Mouse (Mus musculus) limb, embryonic 11.5 days (tissue): ENCODE data around the gene Map4k3. TPM values are rescaled to one million over a fixed set of nuclear protein-coding genes. Genes with fewer than 3 reads are reported as not detected.

Experiments
- ATAC-seq: fragments of 200-750 bp; cut with Nextera tagmentation; 2 replicates; pipeline ENCODE4 v1.8.0; 2017; ENCODE audit warnings: low read depth; ENCODE audit not compliant: insufficient number of reproducible peaks, low FRiP score, low TSS enrichment
- DNase-seq: peaks from one replicate; pipeline ENCODE4 v3.0.0-alpha.2; 2015; ENCODE audit warnings: low spot score
- H3K27ac ChIP-seq: fragments of 300-500 bp; sonication (generic); replicated peaks from 2 replicates; pipeline ENCODE4 v1.5.1; 2014; ENCODE audit warnings: low read depth, mild to moderate bottlenecking, low read length
- H3K27me3 ChIP-seq: fragments of 300-500 bp; sonication (generic); 2 replicates; pipeline ENCODE4 v1.6.1; 2014; ENCODE audit warnings: mild to moderate bottlenecking, low read length, mixed read lengths; ENCODE audit not compliant: control insufficient read depth, insufficient read depth
- H3K36me3 ChIP-seq: fragments of 300-500 bp; sonication (generic); 2 replicates; pipeline ENCODE4 v1.6.1; 2014; ENCODE audit warnings: mild to moderate bottlenecking, low read length, moderate library complexity, mixed read lengths; ENCODE audit not compliant: control insufficient read depth, insufficient read depth
- H3K4me1 ChIP-seq: fragments of 300-500 bp; sonication (generic); 2 replicates; pipeline ENCODE4 v1.6.1; 2014; ENCODE audit warnings: low read length, mixed read lengths; ENCODE audit not compliant: control insufficient read depth, insufficient read depth
- H3K4me2 ChIP-seq: fragments of 300-500 bp; sonication (generic); 2 replicates; pipeline ENCODE4 v1.6.1; 2014; ENCODE audit warnings: low read depth, mild to moderate bottlenecking, moderate library complexity; ENCODE audit not compliant: severe bottlenecking
- H3K4me3 ChIP-seq: fragments of 300-500 bp; sonication (generic); 2 replicates; pipeline ENCODE4 v1.5.1; 2014; ENCODE audit warnings: low read depth, low read length
- H3K9ac ChIP-seq: fragments of 300-500 bp; sonication (generic); 2 replicates; pipeline ENCODE4 v1.6.1; 2014; ENCODE audit warnings: mild to moderate bottlenecking, low read length
- H3K9me3 ChIP-seq: fragments of 300-500 bp; sonication (generic); 2 replicates; pipeline ENCODE4 v1.6.1; 2016; ENCODE audit warnings: low read length; ENCODE audit not compliant: control insufficient read depth
- WGBS: fragments of 180-500 bp; shearing (Covaris S2); extraction: QIAGEN DNeasy Blood & Tissue Kit; methylation state at CpG from one replicate; pipeline ENCODE4 v1.1.7; 2014; 5-methylcytosine and 5-hydroxymethylcytosine counted together
- polyA plus RNA-seq: library from polyadenylated mRNA; unstranded; fragments of >200 nt; fragmentation: Nextera tagmentation; extraction: Ambion mirVana; gene quantifications from 2 replicates; pipeline ENCODE4 v1.2.1, GENCODE M21; 2014

The Map4k3 gene
- polyA plus RNA-seq, 1 experiment from 2014 or later = 33.7 TPM

GRCm38 (mm10) chr17:80723092-80723491 lies 5.2 kb downstream of the Map4k3 start:
- DNase-seq = no peak
- H3K27ac ChIP-seq = no peak overlapping the region
- no peak overlapping the region for H3K9ac ChIP-seq
- ATAC-seq = no peak
- H3K9me3 ChIP-seq = no peaks in the 10 kb centered on the region
- peaks cover 7% of the 10 kb centered on the region for H3K4me1 ChIP-seq
- H3K4me2 ChIP-seq = no peak overlapping the region
- no peaks in the 10 kb centered on the region for H3K36me3 ChIP-seq
- 81% methylated on average over 6 of the region's 6 CpGs for WGBS
- H3K27me3 ChIP-seq = no peaks in the 10 kb centered on the region
- H3K4me3 ChIP-seq = no peak overlapping the region

GRCm38 (mm10) chr17:80721670-80722069 lies 6.6 kb downstream of the Map4k3 start:
- Histone ChIP-seq H3K4me1 (peaks cover 4% of the 10 kb centered on the region), H3K27me3 (no peaks in the 10 kb centered on the region), H3K4me2 (no peak overlapping the region), H3K9ac (no peak overlapping the region), H3K36me3 (no peaks in the 10 kb centered on the region), H3K27ac (no peak overlapping the region), H3K9me3 (no peaks in the 10 kb centered on the region), H3K4me3 (no peak overlapping the region)
- DNase-seq = no peak
- 68% methylated on average over 7 of the region's 7 CpGs for WGBS
- no peak for ATAC-seq

DNA sequence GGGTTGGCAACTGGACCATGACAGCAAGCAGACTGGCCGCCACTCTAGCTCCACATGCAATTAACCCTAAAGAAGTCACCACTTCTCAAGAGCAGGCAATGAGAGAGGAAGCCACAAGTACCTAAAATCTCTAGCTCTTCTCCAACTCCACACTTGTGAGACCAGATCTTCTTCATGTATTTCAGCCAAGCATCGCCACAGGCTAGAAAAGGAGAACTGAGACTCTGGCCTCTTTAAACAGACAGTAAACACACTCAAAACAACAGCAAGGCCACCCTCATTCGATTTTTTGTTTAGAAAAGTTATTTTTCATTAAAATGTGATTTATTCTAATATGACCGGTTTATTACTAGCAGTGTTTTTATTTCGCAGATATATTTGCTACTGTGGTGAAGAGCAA lies 9.0 kb downstream of the Map4k3 start:
- WGBS = 92% methylated on average over 5 of the region's 5 CpGs
- Histone ChIP-seq H3K4me3 (no peak overlapping the region), H3K9ac (no peak overlapping the region)

DNA sequence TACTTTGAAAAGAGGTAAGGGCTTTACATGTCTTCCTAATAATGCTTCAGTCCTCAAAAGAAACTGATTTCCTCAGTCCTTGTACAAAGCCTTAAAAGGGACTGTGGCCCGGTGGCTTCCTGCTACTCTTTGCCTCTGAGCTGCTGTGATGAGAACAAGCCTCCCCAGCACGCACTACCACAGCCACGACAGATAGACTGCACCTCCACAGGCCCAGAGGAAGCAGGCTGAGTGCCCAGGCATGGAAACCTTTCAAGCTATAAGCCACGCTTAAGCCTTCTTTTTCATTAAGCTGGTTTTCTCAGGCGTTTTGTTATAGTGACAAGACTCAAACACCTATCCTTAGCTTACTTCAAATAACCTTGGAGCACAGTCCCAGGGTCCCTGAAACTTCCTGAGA lies 10.0 kb downstream of the Map4k3 start:
- Histone ChIP-seq H3K36me3 (no peaks in the 10 kb centered on the region), H3K4me2 (no peak overlapping the region), H3K27ac (no peak overlapping the region), H3K27me3 (no peaks in the 10 kb centered on the region), H3K4me3 (no peak overlapping the region), H3K4me1 (0 out of 2 replicates have a peak, but pooled peaks cover 2% of the 10 kb centered on the region), H3K9me3 (no peaks in the 10 kb centered on the region), H3K9ac (no peak overlapping the region)
- no peak for DNase-seq
- ATAC-seq = no peak
- 83% methylated on average over 5 of the region's 5 CpGs for WGBS

More for the DNA sequence above, 9.0 kb downstream of the Map4k3 start:
- Histone ChIP-seq H3K9me3 (no peaks in the 10 kb centered on the region), H3K4me2 (no peak overlapping the region), H3K36me3 (no peaks in the 10 kb centered on the region), H3K27ac (no peak overlapping the region), H3K4me1 (0 out of 2 replicates have a peak, but pooled peaks cover 2% of the 10 kb centered on the region), H3K27me3 (no peaks in the 10 kb centered on the region)
- DNase-seq = no peak
- ATAC-seq = no peak

DNA sequence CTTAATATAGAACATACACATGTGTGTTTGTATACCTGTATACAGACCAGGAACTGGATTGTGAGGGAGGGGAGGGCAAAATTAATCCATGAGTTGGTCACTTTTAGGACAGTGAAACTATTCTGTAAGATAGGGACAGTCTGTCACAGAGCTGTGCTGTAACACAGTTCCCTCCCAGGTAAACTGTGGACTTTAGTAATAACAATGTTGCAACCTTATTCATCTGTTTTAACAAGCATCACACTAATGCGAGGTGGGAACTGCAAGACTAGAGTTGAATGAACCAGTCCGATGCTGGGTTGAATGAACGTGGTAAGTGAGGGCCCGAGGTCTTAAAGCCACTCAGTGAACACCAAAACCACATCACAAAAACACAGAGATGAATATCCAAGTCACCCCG lies 14.7 kb downstream of the Map4k3 start:
- no peak overlapping the region for H3K9ac ChIP-seq
- H3K9me3 ChIP-seq = no peaks in the 10 kb centered on the region
- H3K27me3 ChIP-seq = no peaks in the 10 kb centered on the region
- ATAC-seq (no peak), DNase-seq (no peak)
- no peak overlapping the region for H3K4me2 ChIP-seq
- no peak overlapping the region for H3K27ac ChIP-seq
- 95% methylated on average over 5 of the region's 5 CpGs for WGBS
- peaks cover 16% of the 10 kb centered on the region for H3K4me1 ChIP-seq
- H3K36me3 ChIP-seq = no peaks in the 10 kb centered on the region
- no peak overlapping the region for H3K4me3 ChIP-seq

GRCm38 (mm10) chr17:80709921-80710838 lies 18.1 kb downstream of the Map4k3 start:
- no peak overlapping the region for H3K9ac ChIP-seq
- DNase-seq (peak; percentile 61), ATAC-seq (peak; percentile 67; the same call in 1 of the 2 replicates)
- no peak overlapping the region for H3K4me3 ChIP-seq
- H3K4me1 ChIP-seq = peaks cover 14% of the 10 kb centered on the region
- 23% methylated on average over 24 of the region's 24 CpGs for WGBS
- H3K36me3 ChIP-seq = no peaks in the 10 kb centered on the region
- H3K27me3 ChIP-seq = no peaks in the 10 kb centered on the region
- H3K27ac ChIP-seq = peak overlapping the region; percentile 5
- peak overlapping the region; percentile 21; the same call in 1 of the 2 replicates for H3K4me2 ChIP-seq
- no peaks in the 10 kb centered on the region for H3K9me3 ChIP-seq

- peaks cover 14% of the 10 kb centered on the region for H3K4me1 ChIP-seq
These were observed 19.5 kb downstream of the Map4k3 start for GRCm38 (mm10) chr17:80708803-80709202.

DNA sequence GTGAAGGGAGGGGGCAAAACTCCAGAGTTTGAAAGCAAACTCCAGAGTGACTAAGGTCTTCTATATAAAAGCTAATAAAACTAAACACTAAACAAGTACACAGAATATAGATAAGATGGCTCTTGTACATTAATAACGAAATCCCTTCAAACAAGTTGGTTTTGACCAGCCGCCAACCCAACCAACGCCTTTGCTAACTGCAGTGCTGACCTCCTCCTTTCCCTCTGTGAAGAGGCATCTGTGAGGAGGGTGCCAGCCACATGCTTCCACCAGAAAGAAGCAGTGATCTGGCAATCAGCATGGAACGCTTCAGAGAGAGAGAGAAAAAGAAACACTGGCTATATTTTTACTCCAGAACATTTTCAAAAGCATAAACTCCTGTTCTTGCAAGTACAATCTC lies 21.1 kb downstream of the Map4k3 start:
- Histone ChIP-seq H3K27ac (no peak overlapping the region), H3K27me3 (no peaks in the 10 kb centered on the region), H3K36me3 (no peaks in the 10 kb centered on the region), H3K9me3 (no peaks in the 10 kb centered on the region), H3K4me1 (peaks cover 14% of the 10 kb centered on the region), H3K4me3 (no peak overlapping the region), H3K9ac (no peak overlapping the region), H3K4me2 (no peak overlapping the region)
- WGBS = 70% methylated on average over 4 of the region's 4 CpGs
- no peak for ATAC-seq
- DNase-seq = no peak

More at GRCm38 (mm10) chr17:80708803-80709202, 19.5 kb downstream of the Map4k3 start:
- no peak overlapping the region for H3K27ac ChIP-seq
- H3K36me3 ChIP-seq = no peaks in the 10 kb centered on the region
- no peak overlapping the region for H3K4me3 ChIP-seq
- no peak overlapping the region for H3K9ac ChIP-seq
- H3K4me2 ChIP-seq = no peak overlapping the region
- WGBS = 79% methylated on average over 6 of the region's 6 CpGs
- H3K9me3 ChIP-seq = no peaks in the 10 kb centered on the region
- DNase-seq (no peak), ATAC-seq (no peak)
- H3K27me3 ChIP-seq = no peaks in the 10 kb centered on the region
